Mouse (Mus musculus) lung, postnatal 0 days (tissue): ENCODE data around the gene Taar7d. TPM values are rescaled to one million over a fixed set of nuclear protein-coding genes. Genes with fewer than 3 reads are reported as not detected.

ENCODE experiments used
- ATAC-seq: fragments of 200-750 bp; cut with Nextera tagmentation; 2 replicates; pipeline ENCODE4 v1.8.0; 2017; ENCODE audit warnings: moderate library complexity
- DNase-seq: peaks from one replicate; pipeline ENCODE4 v3.0.0-alpha.2; 2016; ENCODE audit warnings: low spot score
- H3K27ac ChIP-seq: fragments of 300-500 bp; sonication (generic); 2 replicates; pipeline ENCODE4 v1.5.1; 2014; ENCODE audit warnings: antibody characterized with exemption, mild to moderate bottlenecking, low read length, mixed read lengths
- H3K27me3 ChIP-seq: fragments of 300-500 bp; sonication (generic); replicated peaks from 2 replicates; pipeline ENCODE4 v1.6.1; 2014; ENCODE audit warnings: low read length, mixed read lengths; ENCODE audit not compliant: insufficient read depth
- H3K36me3 ChIP-seq: fragments of 300-500 bp; sonication (generic); 2 replicates; pipeline ENCODE4 v1.6.1; 2014; ENCODE audit warnings: low read length, mixed read lengths; ENCODE audit not compliant: insufficient read depth
- H3K4me1 ChIP-seq: fragments of 300-500 bp; sonication (generic); 2 replicates; pipeline ENCODE4 v1.6.1; 2014; ENCODE audit warnings: antibody characterized with exemption, low read depth, low read length, mixed read lengths; ENCODE audit not compliant: insufficient read depth
- H3K4me2 ChIP-seq: fragments of 300-500 bp; sonication (generic); replicated peaks from 2 replicates; pipeline ENCODE4 v1.6.1; 2014; ENCODE audit warnings: low read depth, mild to moderate bottlenecking, low read length, moderate library complexity, mixed read lengths
- H3K4me3 ChIP-seq: fragments of 300-500 bp; sonication (generic); 2 replicates; pipeline ENCODE4 v1.5.1; 2014; ENCODE audit warnings: low read depth, low read length
- H3K9ac ChIP-seq: fragments of 300-500 bp; sonication (generic); replicated peaks from 2 replicates; pipeline ENCODE4 v1.6.1; 2014; ENCODE audit warnings: low read depth, mild to moderate bottlenecking
- H3K9me3 ChIP-seq: fragments of 300-500 bp; sonication (generic); 2 replicates; pipeline ENCODE4 v1.6.1; 2016; ENCODE audit warnings: low read length, mixed read lengths
- CTCF ChIP-seq: IDR thresholded peaks from 2 replicates; pipeline ENCODE4 v1.5.1; 2016; ENCODE audit warnings: antibody characterized with exemption, mild to moderate bottlenecking
- EP300 ChIP-seq: IDR thresholded peaks from 2 replicates; pipeline ENCODE4 v1.6.1; 2016; ENCODE audit warnings: antibody characterized with exemption, mild to moderate bottlenecking, control low read depth
- WGBS: fragments of 180-500 bp; shearing (Covaris S2); extraction: QIAGEN DNeasy Blood & Tissue Kit; methylation state at CpG from one replicate; pipeline ENCODE4 v1.1.7; 2014; 5-methylcytosine and 5-hydroxymethylcytosine counted together
- polyA plus RNA-seq: library from polyadenylated mRNA; unstranded; fragments of >200 nt; fragmentation: Nextera tagmentation; extraction: Ambion mirVana; gene quantifications from 2 replicates; pipeline ENCODE4 v1.2.1, GENCODE M21; 2015

The Taar7d gene
- polyA plus RNA-seq, 1 experiment from 2014 or later = not detected

DNA sequence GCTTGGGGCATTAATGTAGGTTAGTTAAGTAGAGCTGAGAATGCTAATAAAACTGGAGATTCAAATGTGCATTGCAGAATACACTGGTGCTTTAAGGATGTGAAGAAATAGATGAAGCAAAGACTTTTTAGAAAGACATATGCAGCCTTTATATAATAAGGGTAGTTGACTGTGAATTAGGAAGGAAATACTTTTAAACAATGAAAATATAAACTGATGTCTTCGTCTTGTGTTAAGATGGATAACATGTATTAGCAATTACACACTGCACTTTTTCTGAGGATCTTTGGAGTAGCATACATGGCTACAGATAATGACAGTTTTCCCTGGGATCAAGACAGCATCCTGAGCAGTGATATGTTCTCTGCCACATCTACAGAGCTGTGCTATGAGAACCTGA, 27.4 kb upstream of the Taar7d start, which contains the start of gene Taar7b:
Gene Taar7b, plus strand, starts transcription at position 301 of the 400 bp plus-strand sequence.
- H3K4me3 ChIP-seq = no peak within 1 kb of the TSS
- DNase-seq (no peak), ATAC-seq (no peak)
- H3K27me3 ChIP-seq = no peaks in the 10 kb centered on the region
- H3K36me3 ChIP-seq = no peaks in the 10 kb centered on the region
- no peaks in the 10 kb centered on the region for H3K4me1 ChIP-seq
- H3K9ac ChIP-seq = no peak within 1 kb of the TSS
- H3K4me2 ChIP-seq = no peak within 1 kb of the TSS
- no peak within 1 kb of the TSS for H3K27ac ChIP-seq
- no peaks in the 10 kb centered on the region for H3K9me3 ChIP-seq
- WGBS = 58% methylated on average over 1 of the region's 1 CpGs
- TF ChIP-seq CTCF (no peak), EP300 (no peak)

DNA sequence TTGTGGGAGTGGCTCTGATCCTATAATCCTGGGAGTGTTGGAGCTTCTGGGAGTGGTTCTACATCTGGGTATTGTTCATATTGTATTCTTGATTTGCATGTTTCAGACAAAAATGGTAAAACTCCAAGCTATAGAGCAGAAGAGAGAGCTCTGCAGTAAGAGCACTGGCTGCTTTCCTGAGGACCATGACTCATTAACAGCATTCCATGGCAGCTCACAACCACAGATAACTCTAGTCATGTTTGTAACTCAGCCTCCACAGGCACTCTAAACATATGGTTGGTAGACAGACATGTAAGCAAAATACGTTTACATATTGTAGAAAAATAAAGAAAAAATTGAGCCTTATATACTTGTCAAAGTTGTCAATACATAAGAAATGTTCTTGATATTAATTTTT, 20.6 kb upstream of the Taar7d start:
- Histone ChIP-seq H3K9ac (no peak overlapping the region), H3K27ac (no peak overlapping the region), H3K4me2 (no peak overlapping the region), H3K4me3 (no peak overlapping the region), H3K27me3 (no peaks in the 10 kb centered on the region), H3K9me3 (no peaks in the 10 kb centered on the region), H3K36me3 (no peaks in the 10 kb centered on the region), H3K4me1 (no peaks in the 10 kb centered on the region)
- DNase-seq = no peak
- TF ChIP-seq EP300 (no peak), CTCF (no peak)
- ATAC-seq = no peak
- WGBS = 61% methylated on average over 1 of the region's 1 CpGs

DNA sequence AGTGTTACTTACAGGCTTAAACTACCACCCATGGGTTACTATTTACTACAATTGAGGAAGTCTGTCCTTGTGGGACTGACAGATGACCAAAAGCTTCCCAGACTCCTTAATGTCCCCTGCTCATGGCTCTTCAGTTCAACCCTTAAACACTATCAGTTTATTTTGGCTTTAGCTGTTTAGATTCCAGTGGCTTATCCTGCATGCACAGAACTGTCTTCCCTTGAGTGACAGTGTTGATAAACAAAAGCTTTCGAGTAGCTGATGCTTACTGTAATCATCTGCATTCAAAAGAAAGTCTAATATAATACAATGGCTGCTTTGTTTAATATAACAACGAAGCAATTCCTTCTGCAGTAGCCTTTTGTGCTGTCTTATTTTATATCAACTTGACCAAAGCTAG, 20.0 kb upstream of the Taar7d start:
- Histone ChIP-seq H3K27me3 (no peaks in the 10 kb centered on the region), H3K4me1 (no peaks in the 10 kb centered on the region), H3K27ac (no peak overlapping the region), H3K36me3 (no peaks in the 10 kb centered on the region), H3K9me3 (no peaks in the 10 kb centered on the region), H3K4me3 (no peak overlapping the region), H3K4me2 (no peak overlapping the region), H3K9ac (no peak overlapping the region)
- TF ChIP-seq CTCF = no peak
- TF ChIP-seq EP300 = no peak
- DNase-seq = no peak
- WGBS = 24% methylated on average over 2 of the region's 2 CpGs
- ATAC-seq = no peak

DNA sequence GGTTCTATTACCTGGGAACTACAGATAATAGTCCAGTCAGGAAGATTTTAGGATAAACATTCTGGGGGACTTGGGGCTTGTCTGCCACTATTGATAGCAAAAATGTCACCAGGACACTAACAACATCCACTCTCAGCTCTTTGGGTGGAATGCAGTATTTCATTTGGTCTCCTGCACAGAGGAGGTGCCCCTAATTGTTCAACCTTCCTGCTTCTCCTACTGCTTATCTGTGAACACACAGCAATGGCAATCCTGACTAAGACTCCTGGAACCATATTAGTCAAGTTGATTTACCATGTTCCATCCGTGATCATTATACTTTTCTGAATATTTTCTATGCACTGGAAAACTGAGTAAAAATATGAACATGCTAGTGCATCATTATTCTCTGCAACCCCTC, 18.9 kb upstream of the Taar7d start:
- 88% methylated on average over 1 of the region's 1 CpGs for WGBS
- no peak for ATAC-seq
- no peak for DNase-seq
- Histone ChIP-seq H3K4me3 (no peak overlapping the region), H3K9me3 (no peaks in the 10 kb centered on the region), H3K9ac (no peak overlapping the region), H3K27me3 (no peaks in the 10 kb centered on the region), H3K36me3 (no peaks in the 10 kb centered on the region), H3K27ac (no peak overlapping the region), H3K4me2 (no peak overlapping the region), H3K4me1 (no peaks in the 10 kb centered on the region)
- TF ChIP-seq CTCF (no peak), EP300 (no peak)

DNA sequence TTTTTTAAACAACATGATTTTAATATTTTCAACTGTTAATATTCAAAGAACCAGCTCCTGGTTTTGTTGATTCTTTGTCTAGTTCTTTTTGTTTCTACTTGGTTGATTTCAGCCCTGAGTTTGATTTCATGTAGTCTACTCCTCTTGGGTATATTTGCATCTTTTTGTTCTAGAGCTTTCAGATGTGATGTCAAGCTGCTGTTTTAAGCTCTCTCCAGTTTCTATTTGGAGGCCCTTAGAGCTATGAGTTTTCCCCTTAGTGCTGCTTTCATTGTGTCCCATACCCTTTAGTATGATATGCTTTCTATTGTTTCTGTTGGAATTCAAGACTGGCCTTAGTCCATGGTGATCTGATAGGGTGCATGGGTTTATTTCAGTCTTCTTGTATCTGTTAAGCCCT, 4.3 kb downstream of the Taar7d start:
- H3K27me3 ChIP-seq = no peaks in the 10 kb centered on the region
- ATAC-seq (no peak), DNase-seq (no peak)
- no peaks in the 10 kb centered on the region for H3K9me3 ChIP-seq
- no peaks in the 10 kb centered on the region for H3K36me3 ChIP-seq
- no peak overlapping the region for H3K27ac ChIP-seq
- TF ChIP-seq CTCF = no peak
- TF ChIP-seq EP300 = no peak
- no peak overlapping the region for H3K9ac ChIP-seq
- no peaks in the 10 kb centered on the region for H3K4me1 ChIP-seq
- H3K4me3 ChIP-seq = no peak overlapping the region
- H3K4me2 ChIP-seq = no peak overlapping the region

DNA sequence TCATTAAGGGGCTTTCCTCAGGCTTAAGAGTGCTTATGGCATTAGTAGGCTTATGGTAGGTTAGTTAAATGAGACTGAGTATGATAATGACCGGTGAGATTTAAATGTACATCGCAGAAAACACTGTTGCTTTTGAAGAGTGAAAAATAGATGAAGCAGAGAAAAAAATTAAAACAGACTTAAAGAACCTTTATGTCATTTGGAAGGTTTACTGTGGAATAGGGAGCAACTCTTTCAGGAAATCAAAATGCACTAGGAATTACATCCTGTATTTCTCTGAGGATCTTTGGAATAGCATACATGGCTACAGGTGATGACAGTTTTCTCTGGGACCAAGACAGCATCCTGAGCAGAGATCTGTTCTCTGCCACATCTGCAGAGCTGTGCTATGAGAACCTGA, 10.3 kb downstream of the Taar7d start, which contains the start of gene Taar7e:
Gene Taar7e, plus strand, starts transcription at position 301 of the 400 bp plus-strand sequence.
- TF ChIP-seq EP300 (no peak), CTCF (no peak)
- Histone ChIP-seq H3K9ac (no peak within 1 kb of the TSS), H3K27me3 (no peaks in the 10 kb centered on the region), H3K4me3 (no peak within 1 kb of the TSS), H3K36me3 (no peaks in the 10 kb centered on the region), H3K4me1 (no peaks in the 10 kb centered on the region), H3K9me3 (no peaks in the 10 kb centered on the region), H3K27ac (no peak within 1 kb of the TSS), H3K4me2 (no peak within 1 kb of the TSS)
- WGBS = 94% methylated on average over 2 of the region's 2 CpGs
- DNase-seq (no peak), ATAC-seq (no peak)
